Mouse (Mus musculus) liver, embryonic 15.5 days (tissue): ENCODE results near the gene Kiss1. TPM values are rescaled to one million over a fixed set of nuclear protein-coding genes. Genes with fewer than 3 reads are reported as not detected.

ENCODE experiments used
- ATAC-seq: fragments of 200-750 bp; cut with Nextera tagmentation; 2 replicates; pipeline ENCODE4 v1.8.0; 2017; ENCODE audit warnings: moderate number of reproducible peaks, mild to moderate bottlenecking, moderate library complexity; ENCODE audit not compliant: insufficient read depth
- H3K27ac ChIP-seq: fragments of 300-500 bp; sonication (generic); replicated peaks from 2 replicates; pipeline ENCODE4 v1.5.1; 2015; ENCODE audit warnings: mild to moderate bottlenecking, inconsistent platforms
- H3K27me3 ChIP-seq: fragments of 300-500 bp; sonication (generic); 2 replicates; pipeline ENCODE4 v1.6.1; 2015; ENCODE audit warnings: mild to moderate bottlenecking, inconsistent platforms
- H3K36me3 ChIP-seq: fragments of 300-500 bp; sonication (generic); replicated peaks from 2 replicates; pipeline ENCODE4 v1.6.1; 2015; ENCODE audit warnings: moderate library complexity, mild to moderate bottlenecking, inconsistent platforms
- H3K4me1 ChIP-seq: fragments of 300-500 bp; sonication (generic); replicated peaks from 2 replicates; pipeline ENCODE4 v1.6.1; 2015; ENCODE audit warnings: inconsistent platforms
- H3K4me2 ChIP-seq: fragments of 300-500 bp; sonication (generic); 2 replicates; pipeline ENCODE4 v1.6.1; 2015; ENCODE audit warnings: moderate library complexity, mild to moderate bottlenecking, inconsistent platforms
- H3K4me3 ChIP-seq: fragments of 300-500 bp; sonication (generic); replicated peaks from 2 replicates; pipeline ENCODE4 v1.5.1; 2015; ENCODE audit warnings: mild to moderate bottlenecking, inconsistent platforms
- H3K9ac ChIP-seq: fragments of 300-500 bp; sonication (generic); 2 replicates; pipeline ENCODE4 v1.6.1; 2015; ENCODE audit warnings: moderate library complexity, mild to moderate bottlenecking, inconsistent platforms
- H3K9me3 ChIP-seq: fragments of 300-500 bp; sonication (generic); replicated peaks from 2 replicates; pipeline ENCODE4 v1.6.1; 2016; ENCODE audit warnings: inconsistent platforms
- WGBS: fragments of 180-500 bp; shearing (Covaris S2); methylation state at CpG from one replicate; pipeline ENCODE4 v1.1.7; 2015; ENCODE audit warnings: mixed read lengths; ENCODE audit not compliant: insufficient replicate concordance; 5-methylcytosine and 5-hydroxymethylcytosine counted together
- polyA plus RNA-seq: library from polyadenylated mRNA; unstranded; fragments of >200 nt; fragmentation: Nextera tagmentation; extraction: Ambion mirVana; gene quantifications from 2 replicates; pipeline ENCODE4 v1.2.1, GENCODE M21; 2015

The Kiss1 gene
- polyA plus RNA-seq, 1 experiment from 2014 or later, result not detected

GRCm38 (mm10) chr1:133361006-133361405 is 39.3 kb downstream of the Kiss1 start:
- WGBS, result 78% methylated on average over 6 of the region's 6 CpGs
- Histone ChIP-seq H3K4me1 (peaks cover 17% of the 10 kb centered on the region), H3K9ac (no peak overlapping the region), H3K27me3 (peaks cover 42% of the 10 kb centered on the region), H3K27ac (no peak overlapping the region), H3K9me3 (no peaks in the 10 kb centered on the region), H3K36me3 (no peaks in the 10 kb centered on the region), H3K4me3 (no peak overlapping the region), H3K4me2 (no peak overlapping the region)
- no peak for ATAC-seq

GRCm38 (mm10) chr1:133362103-133362502 is 40.4 kb downstream of the Kiss1 start:
- H3K9ac ChIP-seq, result no peak overlapping the region
- ATAC-seq, result no peak

DNA sequence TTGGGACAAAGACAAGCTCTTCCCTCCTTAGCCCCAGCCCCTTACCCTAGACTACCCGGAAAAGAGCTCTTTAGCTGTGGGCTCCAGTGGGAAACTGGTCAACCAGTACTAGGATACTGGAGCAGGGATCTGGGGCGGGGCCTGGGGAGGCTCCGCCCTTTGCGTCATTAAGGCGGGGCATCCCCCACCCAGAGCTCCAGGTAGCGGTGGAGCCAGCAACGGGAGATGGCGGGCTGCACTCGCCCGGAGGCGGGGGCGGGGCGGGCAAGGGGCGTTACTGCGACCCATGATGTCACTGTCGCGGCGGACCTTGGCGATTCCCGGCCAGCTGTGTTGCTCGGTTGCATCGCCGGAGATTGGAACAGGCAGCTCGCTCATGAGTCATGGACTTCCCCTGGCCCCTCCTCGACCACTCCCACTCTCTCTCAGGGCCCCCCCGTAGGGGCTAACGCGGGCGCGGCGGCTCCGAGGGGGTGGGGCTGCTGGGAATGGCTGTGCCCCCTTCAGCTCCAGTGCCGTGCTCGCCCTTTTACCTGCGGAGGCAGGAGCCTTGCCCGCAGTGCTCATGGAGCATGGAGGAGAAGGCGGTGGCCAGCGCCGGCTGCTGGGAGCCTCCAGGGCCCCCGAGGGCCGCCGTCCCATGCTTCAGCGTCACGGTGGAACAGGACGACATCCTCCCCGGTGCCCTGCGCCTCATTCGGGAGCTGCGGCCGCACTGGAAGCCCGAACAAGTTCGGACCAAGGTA is 41.8 kb downstream of the Kiss1 start, which contains the start of gene Etnk2:
TSS of gene Etnk2 (plus strand) at position 297 of the 746 bp plus-strand sequence.
- Histone ChIP-seq H3K36me3 (no peaks in the 10 kb centered on the region), H3K4me1 (peaks cover 37% of the 10 kb centered on the region), H3K27me3 (peaks cover 39% of the 10 kb centered on the region), H3K9ac (peak within 1 kb of the TSS; percentile 49), H3K4me3 (peak within 1 kb of the TSS; percentile 55), H3K27ac (peak within 1 kb of the TSS; percentile 65; the same call in 1 of the 2 replicates), H3K9me3 (no peaks in the 10 kb centered on the region), H3K4me2 (peak within 1 kb of the TSS; percentile 74)
- peak; percentile 59 for ATAC-seq
- WGBS, result under 1% methylated on average over 52 of the region's 52 CpGs

More at GRCm38 (mm10) chr1:133362103-133362502, 40.4 kb downstream of the Kiss1 start:
- H3K36me3 ChIP-seq, result no peaks in the 10 kb centered on the region
- no peak overlapping the region for H3K4me3 ChIP-seq
- 0 out of 2 replicates have a peak overlapping the region, but pooled peaks have one; percentile 24 for H3K27ac ChIP-seq
- no peaks in the 10 kb centered on the region for H3K9me3 ChIP-seq
- WGBS, result 67% methylated on average over 5 of the region's 5 CpGs
- H3K4me1 ChIP-seq, result peaks cover 23% of the 10 kb centered on the region
- no peak overlapping the region for H3K4me2 ChIP-seq
- H3K27me3 ChIP-seq, result peaks cover 42% of the 10 kb centered on the region

GRCm38 (mm10) chr1:133364022-133364630 is 42.5 kb downstream of the Kiss1 start:
- no peaks in the 10 kb centered on the region for H3K36me3 ChIP-seq
- H3K27ac ChIP-seq, result peak overlapping the region; percentile 65; the same call in 1 of the 2 replicates

DNA sequence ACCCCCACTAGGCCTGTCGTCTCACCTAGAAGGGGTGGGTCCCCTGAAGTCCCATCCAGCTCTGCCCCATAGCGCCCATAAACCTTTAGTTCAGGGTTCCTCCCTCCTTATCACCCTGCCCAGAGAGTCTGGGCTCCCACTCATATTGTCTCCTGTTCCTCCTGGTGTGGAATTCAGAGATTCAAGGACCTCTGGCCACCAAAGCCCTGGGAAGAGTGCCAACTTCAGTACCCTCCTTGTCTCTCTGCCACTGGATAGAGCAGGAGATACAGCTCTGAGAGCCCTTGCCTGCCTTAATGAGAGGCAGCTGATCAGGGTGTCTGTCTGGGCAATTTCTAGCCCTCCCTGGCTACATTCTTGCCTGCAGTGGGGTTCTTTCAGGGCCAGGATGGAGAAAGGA is 43.2 kb downstream of the Kiss1 start:
- 18% methylated on average over 2 of the region's 2 CpGs for WGBS
- Histone ChIP-seq H3K9me3 (no peaks in the 10 kb centered on the region), H3K9ac (no peak overlapping the region), H3K4me1 (peaks cover 41% of the 10 kb centered on the region), H3K36me3 (no peaks in the 10 kb centered on the region), H3K4me2 (0 out of 2 replicates have a peak overlapping the region, but pooled peaks have one; percentile 74), H3K27me3 (peaks cover 39% of the 10 kb centered on the region), H3K27ac (no peak overlapping the region), H3K4me3 (no peak overlapping the region)
- ATAC-seq, result no peak

More at GRCm38 (mm10) chr1:133364022-133364630, 42.5 kb downstream of the Kiss1 start:
- H3K4me1 ChIP-seq, result peaks cover 41% of the 10 kb centered on the region
- 8% methylated on average over 27 of the region's 27 CpGs for whole genome bisulfite sequencing
- H3K9ac ChIP-seq, result peak overlapping the region; percentile 49
- H3K27me3 ChIP-seq, result peaks cover 39% of the 10 kb centered on the region
- no peak for ATAC-seq
- peak overlapping the region; percentile 74 for H3K4me2 ChIP-seq
- H3K9me3 ChIP-seq, result no peaks in the 10 kb centered on the region
- H3K4me3 ChIP-seq, result peak overlapping the region; percentile 55

GRCm38 (mm10) chr1:133366951-133367605 is 45.4 kb downstream of the Kiss1 start:
- H3K36me3 ChIP-seq, result no peaks in the 10 kb centered on the region
- H3K4me2 ChIP-seq, result no peak overlapping the region
- no peak overlapping the region for H3K4me3 ChIP-seq
- H3K4me1 ChIP-seq, result peaks cover 48% of the 10 kb centered on the region
- H3K27ac ChIP-seq, result no peak overlapping the region
- H3K27me3 ChIP-seq, result peaks cover 37% of the 10 kb centered on the region
- 36% methylated on average over 10 of the region's 10 CpGs for WGBS
- ATAC-seq, result no peak
- no peaks in the 10 kb centered on the region for H3K9me3 ChIP-seq
- H3K9ac ChIP-seq, result no peak overlapping the region

- H3K4me2 ChIP-seq, result 0 out of 2 replicates have a peak overlapping the region, but pooled peaks have one; percentile 1
- H3K4me1 ChIP-seq, result peaks cover 52% of the 10 kb centered on the region
- no peak overlapping the region for H3K9ac ChIP-seq
- H3K36me3 ChIP-seq, result no peaks in the 10 kb centered on the region
- no peak for ATAC-seq
- peaks cover 29% of the 10 kb centered on the region for H3K27me3 ChIP-seq
- H3K4me3 ChIP-seq, result no peak overlapping the region
- no peaks in the 10 kb centered on the region for H3K9me3 ChIP-seq
- no peak overlapping the region for H3K27ac ChIP-seq
- 10% methylated on average over 11 of the region's 11 CpGs for WGBS
Observed at GRCm38 (mm10) chr1:133367606-133368488, 46.2 kb downstream of the Kiss1 start.

DNA sequence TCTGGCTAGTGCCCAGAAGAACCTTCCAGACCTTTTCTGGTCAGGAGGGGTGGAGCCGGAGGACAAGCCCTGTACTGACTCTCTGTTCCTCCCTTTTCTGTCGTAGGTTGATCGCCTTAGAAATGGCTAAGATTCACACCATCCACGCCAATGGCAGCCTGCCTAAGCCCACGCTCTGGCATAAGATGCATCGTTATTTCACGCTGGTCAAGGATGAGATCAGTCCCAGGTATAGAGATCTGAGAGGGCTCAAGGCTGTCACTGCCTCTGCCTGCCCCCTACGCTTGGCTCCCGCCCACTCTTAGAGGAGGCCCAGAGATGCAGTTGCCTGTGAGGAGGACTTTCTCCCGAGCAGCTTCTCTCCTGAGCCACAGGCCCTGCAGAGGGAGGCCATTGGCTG is 47.0 kb downstream of the Kiss1 start:
- H3K27ac ChIP-seq, result no peak overlapping the region
- H3K36me3 ChIP-seq, result no peaks in the 10 kb centered on the region
- no peak overlapping the region for H3K4me2 ChIP-seq
- WGBS, result 54% methylated on average over 10 of the region's 10 CpGs
- peaks cover 21% of the 10 kb centered on the region for H3K27me3 ChIP-seq
- no peak overlapping the region for H3K4me3 ChIP-seq
- peaks cover 45% of the 10 kb centered on the region for H3K4me1 ChIP-seq
- no peaks in the 10 kb centered on the region for H3K9me3 ChIP-seq
- no peak for ATAC-seq
- H3K9ac ChIP-seq, result no peak overlapping the region

GRCm38 (mm10) chr1:133370352-133370751 is 48.7 kb downstream of the Kiss1 start:
- Histone ChIP-seq H3K4me3 (no peak overlapping the region), H3K4me1 (peaks cover 35% of the 10 kb centered on the region), H3K27me3 (peaks cover 4% of the 10 kb centered on the region; the same call in 1 of the 2 replicates), H3K36me3 (no peaks in the 10 kb centered on the region), H3K9ac (no peak overlapping the region), H3K4me2 (no peak overlapping the region), H3K27ac (no peak overlapping the region), H3K9me3 (no peaks in the 10 kb centered on the region)
- no peak for ATAC-seq
- 51% methylated on average over 4 of the region's 4 CpGs for WGBS

DNA sequence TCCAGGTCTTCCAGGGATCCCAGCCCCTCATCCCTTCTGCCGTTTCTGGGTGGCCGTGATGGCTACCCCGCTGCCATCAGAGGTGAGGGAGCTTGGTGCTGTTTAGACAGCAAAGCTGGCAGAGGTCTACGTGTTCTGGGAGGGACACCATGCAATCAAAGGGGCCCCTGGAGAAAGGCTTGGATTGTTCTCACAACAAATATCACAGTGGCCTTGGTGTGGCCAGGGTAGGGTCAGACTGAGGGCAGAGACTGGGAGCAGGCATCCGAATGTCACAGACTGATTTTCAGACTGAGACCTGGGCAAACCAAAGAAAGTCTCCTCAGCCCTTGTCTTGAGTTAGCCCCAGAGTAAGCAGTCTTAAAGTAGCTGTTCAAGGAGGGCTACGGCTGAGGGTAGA is 49.8 kb downstream of the Kiss1 start:
- Histone ChIP-seq H3K27me3 (no peaks in the 10 kb centered on the region), H3K27ac (peak overlapping the region; percentile 63), H3K9ac (no peak overlapping the region), H3K4me2 (no peak overlapping the region), H3K9me3 (no peaks in the 10 kb centered on the region), H3K36me3 (no peaks in the 10 kb centered on the region), H3K4me3 (no peak overlapping the region), H3K4me1 (peaks cover 41% of the 10 kb centered on the region)
- 59% methylated on average over 6 of the region's 6 CpGs for WGBS
- no peak for ATAC-seq
